Mouse (Mus musculus): Measurements from ENCODE around the gene Raph1. TPM values are rescaled to one million over a fixed set of nuclear protein-coding genes. Genes with fewer than 3 reads are reported as not detected.

Gene Raph1
- polyA plus RNA-seq (2015; fragmentation: Nextera tagmentation; extraction: Ambion mirVana) = 51.7 and 55.1 TPM in 2 replicates

- peak within 1 kb of the TSS; percentile 95 for H3K4me3 ChIP-seq
Observed at GRCm38 (mm10) chr1:60566631-60567311, at the start of gene Raph1. Gene Raph1, minus strand, starts transcription at chr1:60567104.

GRCm38 (mm10) chr1:60615703-60616102 is 48.8 kb upstream of the Raph1 start:
- H3K4me2 ChIP-seq = no peak overlapping the region
- H3K4me1 ChIP-seq (replicated peaks) = peaks cover 18% of the 10 kb centered on the region
- WGBS = 76% methylated on average over 1 of the region's 1 CpGs
- H3K4me3 ChIP-seq = no peak overlapping the region
- no peaks in the 10 kb centered on the region for H3K9me3 ChIP-seq (replicated peaks)
- H3K27me3 ChIP-seq = no peaks in the 10 kb centered on the region
- H3K27ac ChIP-seq = no peak overlapping the region
- H3K36me3 ChIP-seq = no peaks in the 10 kb centered on the region
- ATAC-seq (replicated peaks; ENCODE audit: insufficient number of reproducible peaks, insufficient read depth, low FRiP score, low read depth) = no peak
- no peak overlapping the region for H3K9ac ChIP-seq

More at GRCm38 (mm10) chr1:60566631-60567311, at the start of gene Raph1:
- WGBS = under 1% methylated on average over 74 of the region's 92 CpGs
- peak within 1 kb of the TSS; percentile 75 for H3K4me2 ChIP-seq
- no peaks in the 10 kb centered on the region for H3K27me3 ChIP-seq
- peak; percentile 98 for ATAC-seq (replicated peaks; ENCODE audit: insufficient number of reproducible peaks, insufficient read depth, low FRiP score, low read depth)
- no peaks in the 10 kb centered on the region for H3K9me3 ChIP-seq (replicated peaks)
- H3K27ac ChIP-seq = peak within 1 kb of the TSS; percentile 98
- H3K4me1 ChIP-seq (replicated peaks) = peaks cover 12% of the 10 kb centered on the region
- H3K36me3 ChIP-seq = no peaks in the 10 kb centered on the region; the same call in 1 of the 2 replicates
- H3K9ac ChIP-seq = peak within 1 kb of the TSS; percentile 99

- H3K4me1 ChIP-seq (replicated peaks) = peaks cover 21% of the 10 kb centered on the region
- 42% methylated on average over 1 of the region's 1 CpGs for WGBS
- H3K27ac ChIP-seq = no peak overlapping the region
- no peak overlapping the region for H3K9ac ChIP-seq
- H3K9me3 ChIP-seq (replicated peaks) = no peaks in the 10 kb centered on the region
- no peak overlapping the region for H3K4me2 ChIP-seq
- no peaks in the 10 kb centered on the region for H3K36me3 ChIP-seq
- no peak for ATAC-seq (replicated peaks; ENCODE audit: insufficient number of reproducible peaks, insufficient read depth, low FRiP score, low read depth)
- H3K27me3 ChIP-seq = no peaks in the 10 kb centered on the region
- H3K4me3 ChIP-seq = no peak overlapping the region
Observed at GRCm38 (mm10) chr1:60614902-60615301, 48.0 kb upstream of the Raph1 start.

- no peak overlapping the region for H3K4me3 ChIP-seq
- peaks cover 29% of the 10 kb centered on the region for H3K4me1 ChIP-seq (replicated peaks)
- H3K27ac ChIP-seq = no peak overlapping the region
- H3K9ac ChIP-seq = no peak overlapping the region
- H3K36me3 ChIP-seq = no peaks in the 10 kb centered on the region
- H3K27me3 ChIP-seq = no peaks in the 10 kb centered on the region
- no peak for ATAC-seq (replicated peaks; ENCODE audit: insufficient number of reproducible peaks, insufficient read depth, low FRiP score, low read depth)
- no peaks in the 10 kb centered on the region for H3K9me3 ChIP-seq (replicated peaks)
- 69% methylated on average over 3 of the region's 3 CpGs for WGBS
- H3K4me2 ChIP-seq = no peak overlapping the region
Observed at GRCm38 (mm10) chr1:60611968-60612367, 45.1 kb upstream of the Raph1 start.

GRCm38 (mm10) chr1:60610631-60611030 is 43.7 kb upstream of the Raph1 start:
- ATAC-seq (replicated peaks; ENCODE audit: insufficient number of reproducible peaks, insufficient read depth, low FRiP score, low read depth) = no peak
- no peak overlapping the region; the same call in 1 of the 2 replicates for H3K9ac ChIP-seq
- H3K4me2 ChIP-seq = no peak overlapping the region
- H3K27ac ChIP-seq = peak overlapping the region; percentile 83
- H3K27me3 ChIP-seq = no peaks in the 10 kb centered on the region
- peaks cover 29% of the 10 kb centered on the region for H3K4me1 ChIP-seq (replicated peaks)
- 35% methylated on average over 4 of the region's 4 CpGs for WGBS
- H3K4me3 ChIP-seq = no peak overlapping the region
- H3K9me3 ChIP-seq (replicated peaks) = no peaks in the 10 kb centered on the region
- no peaks in the 10 kb centered on the region for H3K36me3 ChIP-seq

- H3K9ac ChIP-seq = no peak overlapping the region
- peaks cover 22% of the 10 kb centered on the region for H3K4me1 ChIP-seq (replicated peaks)
- H3K4me3 ChIP-seq = no peak overlapping the region
- 45% methylated on average over 8 of the region's 8 CpGs for WGBS
- peak overlapping the region; percentile 83 for H3K27ac ChIP-seq
- H3K27me3 ChIP-seq = no peaks in the 10 kb centered on the region
- no peaks in the 10 kb centered on the region for H3K36me3 ChIP-seq
- no peak overlapping the region for H3K4me2 ChIP-seq
- ATAC-seq (replicated peaks; ENCODE audit: insufficient number of reproducible peaks, insufficient read depth, low FRiP score, low read depth) = peak; percentile 58
- no peaks in the 10 kb centered on the region for H3K9me3 ChIP-seq (replicated peaks)
Observed at GRCm38 (mm10) chr1:60609011-60609775, 42.3 kb upstream of the Raph1 start.

GRCm38 (mm10) chr1:60604481-60605021 is 37.6 kb upstream of the Raph1 start:
- Histone ChIP-seq H3K9ac (no peak overlapping the region), H3K4me1 (replicated peaks) (peaks cover 8% of the 10 kb centered on the region; the same call in 1 of the 2 replicates), H3K4me3 (no peak overlapping the region), H3K27ac (no peak overlapping the region), H3K27me3 (no peaks in the 10 kb centered on the region), H3K36me3 (no peaks in the 10 kb centered on the region), H3K4me2 (no peak overlapping the region), H3K9me3 (replicated peaks) (no peaks in the 10 kb centered on the region)
- no peak for ATAC-seq (replicated peaks; ENCODE audit: insufficient number of reproducible peaks, insufficient read depth, low FRiP score, low read depth)
- 75% methylated on average over 3 of the region's 3 CpGs for WGBS

GRCm38 (mm10) chr1:60600682-60601081 is 33.8 kb upstream of the Raph1 start:
- H3K4me3 ChIP-seq = no peak overlapping the region
- ATAC-seq (replicated peaks; ENCODE audit: insufficient number of reproducible peaks, insufficient read depth, low FRiP score, low read depth) = no peak
- no peak overlapping the region for H3K27ac ChIP-seq
- no peaks in the 10 kb centered on the region for H3K4me1 ChIP-seq (replicated peaks)
- no peaks in the 10 kb centered on the region for H3K9me3 ChIP-seq (replicated peaks)
- WGBS = 86% methylated on average over 6 of the region's 6 CpGs
- H3K27me3 ChIP-seq = no peaks in the 10 kb centered on the region
- no peak overlapping the region for H3K9ac ChIP-seq
- no peak overlapping the region for H3K4me2 ChIP-seq
- H3K36me3 ChIP-seq = no peaks in the 10 kb centered on the region

GRCm38 (mm10) chr1:60599926-60600325 is 33.0 kb upstream of the Raph1 start:
- no peaks in the 10 kb centered on the region for H3K4me1 ChIP-seq (replicated peaks)
- no peak overlapping the region for H3K27ac ChIP-seq
- H3K36me3 ChIP-seq = no peaks in the 10 kb centered on the region
- no peaks in the 10 kb centered on the region for H3K9me3 ChIP-seq (replicated peaks)
- H3K9ac ChIP-seq = no peak overlapping the region
- WGBS = 87% methylated on average over 3 of the region's 3 CpGs
- H3K4me2 ChIP-seq = no peak overlapping the region
- ATAC-seq (replicated peaks; ENCODE audit: insufficient number of reproducible peaks, insufficient read depth, low FRiP score, low read depth) = no peak
- no peaks in the 10 kb centered on the region for H3K27me3 ChIP-seq
- H3K4me3 ChIP-seq = no peak overlapping the region

- no peak overlapping the region for H3K4me2 ChIP-seq
- no peak overlapping the region for H3K9ac ChIP-seq
- no peak for ATAC-seq (replicated peaks; ENCODE audit: insufficient number of reproducible peaks, insufficient read depth, low FRiP score, low read depth)
- no peaks in the 10 kb centered on the region for H3K27me3 ChIP-seq
- H3K4me3 ChIP-seq = no peak overlapping the region
- H3K4me1 ChIP-seq (replicated peaks) = no peaks in the 10 kb centered on the region
- WGBS = 76% methylated on average over 6 of the region's 6 CpGs
- no peaks in the 10 kb centered on the region for H3K36me3 ChIP-seq
- no peaks in the 10 kb centered on the region for H3K9me3 ChIP-seq (replicated peaks)
- H3K27ac ChIP-seq = no peak overlapping the region
Observed at GRCm38 (mm10) chr1:60599013-60599701, 32.3 kb upstream of the Raph1 start.

Data from heart, embryonic 15.5 days (tissue).